Mouse (Mus musculus): ENCODE measurements around the gene Olfr698. TPM values are rescaled to one million over a fixed set of nuclear protein-coding genes. Genes with fewer than 3 reads are reported as not detected.
"Not testable (repeated sequence)": the region's sequence is repeated elsewhere in the genome, so short reads cannot be mapped to it uniquely, and the experiment has no call there.

The Olfr698 gene
- not detected in 2 replicates for total RNA-seq (2017)

GRCm38 (mm10) chr7:106755297-106755696 lies at the start of gene Olfr698:
Gene Olfr698 (minus strand): TSS chr7:106755397.
- no peak for ATAC-seq (replicated peaks; ENCODE audit: low read depth, poor library complexity, severe bottlenecking)

GRCm38 (mm10) chr7:106793098-106793497 lies 37.9 kb upstream of the Olfr698 start, which contains the start of gene Olfr699:
Gene Olfr699 (minus strand): TSS chr7:106793198.
- ATAC-seq (replicated peaks; ENCODE audit: low read depth, poor library complexity, severe bottlenecking): no peak

- 0 out of 2 replicates have a peak, but pooled peaks have one; percentile 52 for ATAC-seq (replicated peaks; ENCODE audit: low read depth, poor library complexity, severe bottlenecking)
Observed at GRCm38 (mm10) chr7:106788330-106788729, 33.1 kb upstream of the Olfr698 start.

DNA sequence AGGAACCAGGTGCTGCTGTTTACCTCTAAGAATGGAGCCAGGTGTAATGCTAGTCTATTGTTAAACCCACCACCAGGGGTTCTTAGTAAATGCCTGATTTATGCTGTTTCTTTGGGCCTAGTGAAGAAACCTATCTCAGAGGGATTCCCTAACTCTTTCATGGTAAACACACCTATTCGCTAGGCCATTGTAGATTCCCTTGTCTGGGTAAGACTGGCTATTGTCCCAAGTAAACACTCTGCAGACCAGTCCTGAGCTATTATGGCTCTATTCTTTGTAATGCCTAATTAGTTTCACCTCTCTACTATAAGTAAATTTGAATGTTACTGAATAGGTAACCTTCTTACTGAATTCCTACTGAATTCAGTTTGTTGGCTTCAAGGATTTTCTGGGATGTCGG lies 5.8 kb upstream of the Olfr698 start:
- not testable (repeated sequence) for ATAC-seq (replicated peaks; ENCODE audit: low read depth, poor library complexity, severe bottlenecking)

DNA sequence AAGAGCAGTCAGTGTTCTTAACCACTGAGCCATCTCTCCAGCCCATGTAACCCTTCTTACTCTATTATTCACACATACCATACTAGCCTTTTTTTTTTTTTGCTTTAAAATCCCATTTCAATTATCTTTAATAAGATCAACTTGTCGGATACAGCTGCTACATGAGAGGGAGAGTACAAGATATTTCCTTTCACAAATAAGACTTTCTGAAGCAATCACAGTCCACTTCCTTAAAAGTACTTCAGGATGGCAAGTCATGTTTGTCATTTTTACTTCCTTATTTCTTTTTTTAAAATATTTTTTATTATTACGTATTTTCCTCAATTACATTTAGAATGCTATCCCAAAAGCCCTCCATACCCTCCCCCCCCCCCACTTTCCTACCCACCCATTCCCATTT lies 3.6 kb upstream of the Olfr698 start:
- peak; percentile 87 for ATAC-seq (replicated peaks; ENCODE audit: low read depth, poor library complexity, severe bottlenecking)

DNA sequence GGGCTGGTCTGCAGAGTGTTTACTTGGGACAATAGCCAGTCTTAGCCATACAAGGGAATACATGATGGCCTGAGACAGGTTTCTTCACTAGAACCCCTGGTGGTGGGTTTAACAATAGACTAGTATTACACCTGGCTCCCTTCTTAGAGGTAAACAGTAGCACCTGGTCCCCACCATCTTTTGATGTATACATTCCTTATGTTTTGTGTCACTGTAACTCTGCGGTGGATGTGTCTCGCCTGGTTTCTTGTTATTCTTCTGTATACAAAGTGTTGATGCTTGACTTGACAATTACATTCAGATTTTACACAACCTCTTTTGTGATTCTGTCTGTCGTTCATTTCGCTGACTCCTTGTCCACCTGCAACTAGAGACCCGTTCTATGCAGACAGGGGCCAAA lies 9.4 kb downstream of the Olfr698 start:
- ATAC-seq (replicated peaks; ENCODE audit: low read depth, poor library complexity, severe bottlenecking): no peak

DNA sequence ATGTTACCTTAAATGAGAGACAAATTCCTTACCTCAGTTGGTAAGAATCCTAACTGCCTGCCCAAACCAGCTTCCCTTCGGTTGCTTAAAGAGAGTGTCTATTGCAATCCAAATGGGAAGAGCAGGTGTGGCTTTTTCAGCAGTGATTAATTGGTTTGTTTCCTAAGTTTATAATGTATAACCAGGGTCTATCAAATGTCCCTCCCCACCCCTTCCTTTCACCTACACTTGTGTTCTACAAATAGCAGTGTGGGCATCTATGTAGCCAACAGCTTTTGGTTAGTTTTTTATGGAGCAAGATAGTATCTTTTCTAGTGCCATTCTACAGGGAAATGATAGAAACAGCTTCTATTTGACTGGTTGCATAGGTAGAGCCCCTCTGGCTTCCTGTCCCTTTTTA lies 12.9 kb downstream of the Olfr698 start, which contains the start of gene Olfr697:
Gene Olfr697, minus strand, starts transcription at position 101 of the 400 bp plus-strand sequence.
- no peak for ATAC-seq (replicated peaks; ENCODE audit: low read depth, poor library complexity, severe bottlenecking)

GRCm38 (mm10) chr7:106737028-106737427 lies 18.2 kb downstream of the Olfr698 start:
- no peak for ATAC-seq (replicated peaks; ENCODE audit: low read depth, poor library complexity, severe bottlenecking)

- ATAC-seq (replicated peaks; ENCODE audit: low read depth, poor library complexity, severe bottlenecking): no peak
Observed at GRCm38 (mm10) chr7:106733717-106734116, 21.5 kb downstream of the Olfr698 start.

DNA sequence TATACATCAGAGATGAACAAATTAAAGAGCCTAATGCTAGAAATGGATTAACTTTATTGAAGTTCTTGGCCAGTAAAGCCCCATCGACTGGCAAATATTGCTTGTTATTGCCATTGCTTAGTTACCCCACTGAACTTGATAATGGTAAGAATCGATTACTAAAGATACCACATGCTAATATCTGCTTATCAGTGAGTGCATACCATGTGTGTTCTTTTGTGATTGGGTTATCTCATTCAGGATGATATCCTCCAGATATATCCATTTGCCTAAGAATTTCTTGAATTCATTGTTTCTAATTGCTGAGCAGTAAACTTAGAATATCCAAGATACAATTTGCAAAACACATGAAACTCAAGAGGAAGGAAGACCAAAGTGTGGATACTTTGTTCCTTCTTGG lies 29.5 kb downstream of the Olfr698 start:
- ATAC-seq (replicated peaks; ENCODE audit: low read depth, poor library complexity, severe bottlenecking): not testable (repeated sequence)

- ATAC-seq (replicated peaks; ENCODE audit: low read depth, poor library complexity, severe bottlenecking): no peak
Observed at GRCm38 (mm10) chr7:106716296-106716695, 38.9 kb downstream of the Olfr698 start, which contains the start of gene Olfr695. Gene Olfr695 (minus strand): TSS chr7:106716396.

DNA sequence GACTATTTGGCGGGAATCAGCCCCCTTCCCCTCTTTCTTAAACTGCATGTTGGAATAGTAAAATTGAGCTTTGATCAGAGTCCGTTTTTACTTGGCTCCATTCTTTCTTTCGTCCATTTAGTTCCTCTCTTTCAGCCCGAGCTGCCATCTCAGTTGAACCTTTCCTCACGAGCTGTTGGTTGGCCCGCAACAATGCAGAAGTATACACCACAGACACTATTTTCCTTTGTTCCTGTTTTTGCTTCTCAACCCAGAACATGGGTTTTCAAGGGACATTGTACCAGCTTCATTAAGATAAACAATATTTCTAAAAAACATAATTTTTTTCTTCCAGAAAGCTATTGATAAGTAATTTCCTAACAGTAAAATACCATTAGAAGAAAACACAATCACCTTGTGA lies 43.7 kb downstream of the Olfr698 start:
- ATAC-seq (replicated peaks; ENCODE audit: low read depth, poor library complexity, severe bottlenecking): peak; percentile 92

GRCm38 (mm10) chr7:106707705-106708104 lies 47.5 kb downstream of the Olfr698 start:
- ATAC-seq (replicated peaks; ENCODE audit: low read depth, poor library complexity, severe bottlenecking): not testable (repeated sequence)

Other genes with a start within 250 kb of the Olfr698 start
- not detected in 2 replicates for gene Olfr693, start 74.8 kb downstream of the Olfr698 start, total RNA-seq (2017)
- gene Olfr694, start 63.6 kb downstream of the Olfr698 start, total RNA-seq (2017): not detected in 2 replicates
- not detected in 2 replicates for gene Olfr695, start 39.0 kb downstream of the Olfr698 start, total RNA-seq (2017)
- gene Olfr697, start 13.0 kb downstream of the Olfr698 start, total RNA-seq (2017): not detected in 2 replicates
- not detected in 2 replicates for gene Olfr699, start 37.8 kb upstream of the Olfr698 start, total RNA-seq (2017)
- gene Olfr700, start 53.4 kb upstream of the Olfr698 start, total RNA-seq (2017): not detected in 2 replicates
- gene Olfr701, start 58.7 kb upstream of the Olfr698 start, total RNA-seq (2017): not detected in 2 replicates
- gene Olfr702, start 78.5 kb upstream of the Olfr698 start, total RNA-seq (2017): not detected in 2 replicates
- not detected in 2 replicates for gene Olfr703, start 88.0 kb upstream of the Olfr698 start, total RNA-seq (2017)
- not detected in 2 replicates for gene Olfr704, start 107.8 kb upstream of the Olfr698 start, total RNA-seq (2017)
- gene Olfr705, start 121.5 kb upstream of the Olfr698 start, total RNA-seq (2017): not detected in 2 replicates
- not detected in 2 replicates for gene Olfr706, start 132.8 kb upstream of the Olfr698 start, total RNA-seq (2017)
- gene Olfr707, start 145.8 kb upstream of the Olfr698 start, total RNA-seq (2017): not detected in 2 replicates
- not detected in 2 replicates for gene Olfr1532-ps1, start 152.6 kb upstream of the Olfr698 start, total RNA-seq (2017)
- gene Olfr709-ps1, start 176.8 kb upstream of the Olfr698 start, total RNA-seq (2017): not detected in 2 replicates
- not detected in 2 replicates for gene Olfr710, start 192.9 kb upstream of the Olfr698 start, total RNA-seq (2017)
- gene Olfr6, start 208.5 kb upstream of the Olfr698 start, total RNA-seq (2017): not detected in 2 replicates
- gene Olfr711, start 220.1 kb upstream of the Olfr698 start, total RNA-seq (2017): not detected in 2 replicates

Measured in common myeloid progenitor, adult 5-6 weeks (primary cell).